Mouse (Mus musculus) thymus, adult 2 months (tissue): ENCODE data around the gene Dpf3.
A peak's percentile ranks its signal among the peaks of the same experiment; 100 is the strongest.

Source experiments
- CTCF ChIP-seq: fragments of 200-500 bp; IDR thresholded peaks from 2 replicates; pipeline ENCODE4 v1.5.1; 2012; ENCODE audit warnings: mild to moderate bottlenecking, control low read depth, low read length, moderate library complexity, borderline replicate concordance; ENCODE audit not compliant: control insufficient read depth, poor library complexity, insufficient read depth; ENCODE audit errors: extremely low read depth
- POLR2A ChIP-seq: fragments of 200-500 bp; IDR thresholded peaks from 2 replicates; pipeline ENCODE4 v1.6.1; 2012; ENCODE audit warnings: mild to moderate bottlenecking, low read length, control low read depth, moderate library complexity; ENCODE audit not compliant: control insufficient read depth, poor library complexity, insufficient read depth; ENCODE audit errors: extremely low read depth

- TF ChIP-seq CTCF = 0 out of 2 replicates have a peak, but pooled peaks have one; percentile 26
- TF ChIP-seq POLR2A = no peak
Observed at GRCm38 (mm10) chr12:83487476-83487991, at the start of gene Dpf3.
